Mouse (Mus musculus) frontal cortex, postnatal 10 days (tissue): ENCODE measurements at regions not wholly inside any gene's neighbourhood (a gene's known extent, or its start where the extent isn't known, plus 50 kb on each side); places are given as distances from the start of the nearest gene placed in this dataset.

Experiments used
- DNase-seq, 2 experiments: peaks; one replicate each; pipeline ENCODE4 v3.0.0; 2022; ENCODE audit warnings: low spot score in 2 of 2, mixed read lengths in 1 of 2

DNA sequence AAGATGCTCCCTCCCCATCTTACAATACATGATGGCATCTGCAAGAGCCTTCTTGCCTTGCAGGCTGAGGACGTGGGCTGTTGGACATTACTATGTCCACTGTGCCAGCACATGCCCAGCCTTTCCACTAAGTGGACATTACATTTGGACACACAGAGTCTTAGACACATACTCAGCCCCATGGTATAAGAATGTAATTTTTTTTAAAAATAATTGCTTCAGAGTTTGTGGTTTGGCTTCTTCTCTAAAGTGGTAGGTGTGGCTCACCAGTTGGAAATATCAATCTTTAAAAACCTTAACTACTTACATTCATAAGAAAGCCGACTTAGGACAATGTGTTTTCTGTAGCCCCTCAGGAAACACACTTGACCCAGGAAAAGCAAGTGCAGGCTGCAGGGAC, 299.7 kb upstream of the Thbs1 start:
- no peak for DNase-seq

- DNase-seq = no peak
These were observed 291.9 kb upstream of the Thbs1 start for GRCm38 (mm10) chr2:117819701-117820225.

DNA sequence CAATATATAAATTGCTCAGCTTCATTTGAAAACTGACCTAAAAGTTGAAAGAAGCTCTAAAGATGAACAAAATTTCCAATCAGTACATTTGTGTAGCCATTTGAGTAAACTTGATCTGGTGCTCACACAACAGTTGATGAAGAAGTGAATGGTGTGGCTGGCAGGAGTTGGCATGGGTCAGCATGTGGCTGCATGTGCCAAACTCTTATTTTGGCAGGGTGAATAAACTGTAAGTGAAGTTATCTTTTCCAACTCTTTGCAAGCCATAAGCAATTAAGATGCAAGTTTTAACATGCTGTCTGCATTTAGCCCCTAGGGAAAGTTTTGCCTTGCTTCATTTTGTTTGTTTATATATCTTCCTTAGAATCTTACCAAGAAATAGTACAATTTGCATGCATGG, 291.0 kb upstream of the Thbs1 start:
- DNase-seq = no peak

DNA sequence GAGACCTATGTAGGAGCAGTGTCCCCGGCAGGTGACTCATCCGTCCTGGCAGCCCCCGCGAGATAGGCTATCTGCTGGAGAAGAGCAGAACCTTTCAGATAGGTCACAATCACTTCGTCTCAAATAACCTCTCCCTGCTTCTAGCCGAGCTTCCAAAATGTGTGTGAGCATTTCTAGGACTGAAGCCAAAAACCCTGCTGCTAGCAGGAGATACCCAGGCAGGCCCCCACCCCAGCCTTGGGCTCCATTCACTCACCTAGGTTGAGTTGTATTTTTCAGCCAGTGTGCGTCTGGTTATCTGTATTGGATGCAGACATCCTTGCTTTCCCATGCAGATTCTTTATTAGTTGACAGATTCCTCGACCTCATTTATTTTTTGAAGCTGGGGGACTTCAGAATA, 286.6 kb upstream of the Thbs1 start:
- DNase-seq = no peak

GRCm38 (mm10) chr2:117827278-117827677, 284.4 kb upstream of the Thbs1 start:
- no peak for DNase-seq

GRCm38 (mm10) chr2:117838387-117838786, 273.3 kb upstream of the Thbs1 start:
- DNase-seq = no peak

- no peak for DNase-seq
These were observed 271.3 kb upstream of the Thbs1 start for GRCm38 (mm10) chr2:117840406-117840805.

DNA sequence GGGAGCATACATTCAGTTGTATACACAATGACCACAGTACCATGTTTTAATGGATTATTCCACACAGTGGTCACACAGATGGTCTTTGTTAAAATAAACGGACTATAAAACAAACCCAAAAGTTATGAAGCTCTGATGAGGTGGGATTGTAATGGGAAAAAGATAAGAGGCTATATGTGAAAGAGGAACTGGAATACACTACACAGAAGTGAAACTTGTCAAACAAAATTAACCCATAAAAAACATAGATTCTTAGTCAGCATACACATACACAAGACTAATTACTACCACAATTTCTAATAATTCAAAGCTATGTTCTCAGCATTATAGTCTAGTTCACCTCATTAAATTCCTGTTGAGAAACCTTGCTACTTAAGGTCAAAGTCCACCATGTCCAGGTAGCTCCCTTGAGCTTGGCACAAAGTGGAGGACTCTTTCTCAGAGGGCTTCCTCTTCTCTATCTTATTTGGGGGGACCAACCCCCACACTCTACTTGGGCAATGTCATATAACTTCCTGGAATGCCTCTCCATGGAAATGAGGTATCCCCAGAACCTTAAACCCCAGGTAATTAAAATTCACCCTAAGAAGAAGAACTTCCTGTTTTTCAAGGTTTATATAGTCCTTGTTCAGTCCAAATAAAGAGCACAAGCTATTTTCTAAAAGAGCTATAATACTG, 269.2 kb upstream of the Thbs1 start:
- DNase-seq = no peak

GRCm38 (mm10) chr2:117852442-117852841, 259.2 kb upstream of the Thbs1 start:
- DNase-seq = no peak

DNA sequence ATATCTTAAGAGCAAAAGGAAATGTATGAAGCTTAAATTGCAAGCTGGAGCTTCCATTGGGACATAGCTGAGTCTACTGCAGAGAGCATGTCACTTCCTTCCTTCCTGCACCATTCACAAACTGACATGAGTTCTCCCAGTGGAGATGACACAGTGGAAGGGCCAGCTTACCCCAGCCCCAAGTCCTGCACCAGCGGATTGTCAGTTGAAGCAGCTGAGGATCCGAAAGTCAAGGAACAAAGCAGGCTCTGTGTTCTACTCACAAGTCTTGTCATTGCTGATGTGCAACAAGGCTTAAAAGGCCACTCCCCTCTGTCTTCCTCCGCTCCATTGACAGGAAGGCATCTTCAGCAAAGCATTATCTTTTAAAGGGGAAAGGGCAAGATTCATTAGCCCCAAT, 249.4 kb upstream of the Thbs1 start:
- no peak for DNase-seq

- no peak for DNase-seq
These were observed 246.6 kb upstream of the Thbs1 start for GRCm38 (mm10) chr2:117865119-117865518.

GRCm38 (mm10) chr2:117866946-117867345, 244.7 kb upstream of the Thbs1 start:
- no peak for DNase-seq

- DNase-seq = no peak
These were observed 244.3 kb upstream of the Thbs1 start for GRCm38 (mm10) chr2:117867409-117867808.

DNA sequence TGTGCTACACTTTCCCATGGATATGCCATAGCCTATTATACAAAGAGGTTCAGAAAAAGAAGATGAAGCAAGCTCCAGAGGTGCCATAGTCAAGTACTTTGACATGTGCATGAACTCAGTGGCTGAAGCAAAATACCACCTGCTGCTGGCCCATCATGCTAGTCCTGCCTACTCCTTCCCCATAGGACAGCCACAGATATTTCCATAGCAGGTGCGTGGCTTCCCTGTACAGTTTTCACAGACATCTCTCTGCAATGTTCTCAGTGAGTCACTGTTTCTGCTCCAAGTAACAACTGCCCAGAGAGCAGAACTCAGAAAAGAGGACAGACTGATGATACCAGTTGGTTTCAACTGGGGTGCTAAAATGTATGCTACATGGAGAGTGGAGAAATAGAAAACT, 242.8 kb upstream of the Thbs1 start:
- DNase-seq = no peak

GRCm38 (mm10) chr2:117871507-117872282, 240.0 kb upstream of the Thbs1 start:
- no peak for DNase-seq

GRCm38 (mm10) chr2:117877816-117878215, 233.9 kb upstream of the Thbs1 start:
- no peak for DNase-seq

DNA sequence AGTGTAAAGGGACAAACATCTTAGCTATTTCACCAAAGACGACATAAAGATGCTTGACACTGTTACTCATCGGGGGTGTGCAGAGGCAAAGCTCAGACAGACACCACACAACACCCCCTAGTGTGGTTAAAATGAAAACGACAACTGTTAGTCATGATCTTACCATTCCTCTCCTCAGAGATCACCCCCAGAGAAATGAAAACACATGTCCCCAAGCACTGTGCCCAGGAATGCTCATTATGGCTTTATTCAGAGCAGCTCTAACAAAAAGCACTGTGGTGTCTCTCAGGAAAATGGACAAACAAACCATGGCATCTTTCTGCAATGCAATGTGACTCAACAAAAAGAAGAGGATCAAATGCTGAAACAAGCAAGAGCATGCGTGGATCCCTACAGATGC, 229.5 kb upstream of the Thbs1 start:
- DNase-seq = no peak

DNA sequence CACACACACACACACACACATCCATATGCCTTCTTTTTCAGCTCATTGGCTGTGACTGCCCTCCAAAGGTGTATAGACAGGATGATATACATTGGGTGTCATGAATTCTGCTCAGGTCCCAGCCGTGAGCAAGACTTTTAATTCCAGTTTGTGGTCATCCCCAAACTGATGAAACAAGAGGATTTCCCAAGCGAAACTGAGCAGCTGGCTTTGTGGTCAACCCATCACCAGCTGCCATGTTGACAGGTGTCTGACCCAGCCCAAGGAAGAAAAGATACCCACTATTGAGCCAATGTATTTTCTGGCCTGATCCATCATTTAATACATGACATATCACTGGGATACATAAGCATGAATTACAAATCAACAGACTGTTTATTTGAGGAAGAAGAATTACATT, 228.8 kb upstream of the Thbs1 start:
- DNase-seq = no peak

GRCm38 (mm10) chr2:117886516-117886915, 225.2 kb upstream of the Thbs1 start:
- DNase-seq = no peak

- DNase-seq = no peak
These were observed 210.4 kb upstream of the Thbs1 start for GRCm38 (mm10) chr2:117901311-117901710.

DNA sequence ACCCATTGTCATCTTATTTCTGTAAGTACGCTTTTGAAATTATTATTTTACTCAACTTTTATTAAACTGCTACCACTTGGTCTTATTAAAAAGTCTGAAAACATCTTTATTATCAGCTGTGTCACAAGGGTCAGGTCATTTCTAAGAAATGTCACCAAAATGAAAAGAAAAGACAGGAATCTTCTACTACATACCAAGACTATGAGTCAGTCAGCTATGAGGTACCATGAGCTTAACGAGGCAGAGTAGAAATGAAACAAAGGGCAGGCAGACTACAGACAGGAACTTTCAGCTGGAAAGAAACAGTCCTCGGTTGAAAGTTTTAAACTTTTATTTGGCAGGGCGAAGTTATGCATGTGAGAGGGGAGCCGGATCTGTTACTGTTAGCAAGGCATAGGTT, 208.8 kb upstream of the Thbs1 start:
- no peak for DNase-seq

- no peak for DNase-seq
These were observed 208.0 kb upstream of the Thbs1 start for GRCm38 (mm10) chr2:117903705-117904104.

- no peak for DNase-seq
These were observed 205.2 kb upstream of the Thbs1 start for GRCm38 (mm10) chr2:117906509-117906908.
